Mouse (Mus musculus) liver, adult 2 months (tissue): ENCODE results near the gene Atxn10.

Experiments
- CTCF ChIP-seq: fragments of 200-500 bp; IDR thresholded peaks from 2 replicates; pipeline ENCODE4 v1.5.1; 2011; ENCODE audit warnings: low read depth, low read length, control low read depth
- POLR2A ChIP-seq: fragments of 200-500 bp; IDR thresholded peaks from 2 replicates; pipeline ENCODE4 v1.6.1; 2011; ENCODE audit warnings: low read length, control low read depth; ENCODE audit not compliant: insufficient read depth; ENCODE audit errors: extremely low read depth

DNA sequence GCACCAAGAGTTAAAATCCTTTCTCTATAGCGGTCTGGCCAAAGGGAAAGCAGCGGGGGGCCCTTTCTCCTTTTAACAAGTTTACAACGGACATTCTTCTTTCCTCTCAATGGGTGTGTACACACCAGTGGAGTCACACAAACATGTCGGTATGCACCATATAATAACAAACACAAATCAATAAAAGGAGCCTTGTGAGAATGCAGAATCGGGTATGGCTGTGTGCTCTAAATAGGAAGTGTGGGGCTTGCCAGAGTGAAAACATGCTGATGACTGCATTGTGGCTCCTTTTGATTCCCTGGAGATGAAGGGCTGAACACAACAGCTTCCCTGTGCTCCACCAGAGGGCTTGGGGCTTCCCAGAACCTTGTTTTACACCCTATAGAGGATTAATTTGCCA is 128.1 kb downstream of the Atxn10 start:
- TF ChIP-seq CTCF, result no peak
- TF ChIP-seq POLR2A, result no peak
